Mouse (Mus musculus): ENCODE measurements around the gene Misp.

GRCm38 (mm10) chr10:79852827-79853226 is 32.0 kb downstream of the Misp start:
- no peak for TF ChIP-seq EP300 (IDR thresholded peaks at IDR 0.05; ENCODE audit: insufficient read depth, low read depth, low read length)
- no peak for TF ChIP-seq CTCF (IDR thresholded peaks at IDR 0.05; ENCODE audit: low read depth, low read length)
